Mouse (Mus musculus) spleen, adult 2 months (tissue): ENCODE measurements around the gene Bves. TPM values are rescaled to one million over a fixed set of nuclear protein-coding genes. Genes with fewer than 3 reads are reported as not detected.

Experiments used
- DNase-seq, 2 experiments: peaks; one replicate each; pipeline versions ENCODE4 v3.0.0 to v3.0.0-alpha.2; 2012 to 2021; ENCODE audit warnings: low spot score in 2 of 2, low read depth in 1 of 2
- H3K27ac ChIP-seq: fragments of 200-500 bp; 2 replicates; pipeline ENCODE4 v1.5.1; 2012; ENCODE audit warnings: low read length, inconsistent platforms; ENCODE audit not compliant: insufficient read depth
- H3K27me3 ChIP-seq: fragments of 200-500 bp; 2 replicates; pipeline ENCODE4 v1.6.1; 2012; ENCODE audit warnings: mild to moderate bottlenecking, moderate library complexity, low read length, inconsistent platforms; ENCODE audit not compliant: control insufficient read depth, insufficient read depth
- H3K36me3 ChIP-seq: fragments of 200-500 bp; 2 replicates; pipeline ENCODE4 v1.6.1; 2012; ENCODE audit warnings: mild to moderate bottlenecking, low read length, inconsistent platforms; ENCODE audit not compliant: control insufficient read depth, insufficient read depth
- H3K4me1 ChIP-seq: fragments of 200-500 bp; 2 replicates; pipeline ENCODE4 v1.6.1; 2011; ENCODE audit warnings: inconsistent platforms; ENCODE audit not compliant: control insufficient read depth, insufficient read depth, insufficient read length
- H3K4me3 ChIP-seq: fragments of 200-500 bp; 2 replicates; pipeline ENCODE4 v1.5.1; 2011; ENCODE audit warnings: mild to moderate bottlenecking, inconsistent platforms; ENCODE audit not compliant: insufficient read depth, insufficient read length; ENCODE audit errors: extremely low read depth
- CTCF ChIP-seq: fragments of 200-500 bp; IDR thresholded peaks from 2 replicates; pipeline ENCODE4 v1.5.1; 2011; ENCODE audit warnings: mild to moderate bottlenecking, inconsistent platforms; ENCODE audit not compliant: insufficient read depth, insufficient read length, insufficient replicate concordance; ENCODE audit errors: extremely low read depth
- POLR2A ChIP-seq: fragments of 200-500 bp; IDR thresholded peaks from 2 replicates; pipeline ENCODE4 v1.6.1; 2011; ENCODE audit warnings: low read depth, low read length, inconsistent platforms
- WGBS: fragments of 180-500 bp; shearing (Covaris S2); methylation state at CpG from one replicate; pipeline ENCODE4 v1.1.7; 2018; 5-methylcytosine and 5-hydroxymethylcytosine counted together
- polyA plus RNA-seq: library from polyadenylated mRNA; depleted of rRNA; stranded (reverse); fragments of >200 nt; gene quantifications from 2 replicates; pipeline ENCODE4 v1.2.3, GENCODE M21; 2012

The Bves gene
- polyA plus RNA-seq, 1 experiment, result 0.53 TPM

GRCm38 (mm10) chr10:45372994-45373692 is 37.6 kb downstream of the Bves start:
- no peak overlapping the region for H3K4me3 ChIP-seq
- 47% methylated on average over 4 of the region's 4 CpGs for WGBS
- TF ChIP-seq POLR2A (no peak), CTCF (peak; percentile 64; the same call in 1 of the 2 replicates)
- peak; percentile 15 to 38 for DNase-seq
- H3K36me3 ChIP-seq, result no peaks in the 10 kb centered on the region
- no peak overlapping the region for H3K27ac ChIP-seq
- no peaks in the 10 kb centered on the region for H3K4me1 ChIP-seq
- H3K27me3 ChIP-seq, result no peaks in the 10 kb centered on the region

- Histone ChIP-seq H3K27ac (no peak overlapping the region), H3K36me3 (no peaks in the 10 kb centered on the region), H3K4me1 (no peaks in the 10 kb centered on the region), H3K27me3 (no peaks in the 10 kb centered on the region), H3K4me3 (no peak overlapping the region)
- 86% methylated on average over 3 of the region's 3 CpGs for WGBS
- no peak for DNase-seq
- TF ChIP-seq POLR2A, result no peak
- no peak for TF ChIP-seq CTCF
Measured at GRCm38 (mm10) chr10:45378269-45378668, 42.7 kb downstream of the Bves start.

GRCm38 (mm10) chr10:45381937-45382636 is 46.5 kb downstream of the Bves start:
- no peak for DNase-seq
- H3K27ac ChIP-seq, result no peak overlapping the region
- H3K4me1 ChIP-seq, result no peaks in the 10 kb centered on the region
- H3K27me3 ChIP-seq, result no peaks in the 10 kb centered on the region
- no peak overlapping the region for H3K4me3 ChIP-seq
- TF ChIP-seq CTCF (no peak), POLR2A (no peak)
- no peaks in the 10 kb centered on the region for H3K36me3 ChIP-seq

GRCm38 (mm10) chr10:45382637-45382958 is 47.0 kb downstream of the Bves start:
- H3K4me3 ChIP-seq, result no peak overlapping the region
- TF ChIP-seq CTCF, result no peak
- no peak for TF ChIP-seq POLR2A
- H3K36me3 ChIP-seq, result no peaks in the 10 kb centered on the region
- no peaks in the 10 kb centered on the region for H3K4me1 ChIP-seq
- H3K27me3 ChIP-seq, result no peaks in the 10 kb centered on the region
- H3K27ac ChIP-seq, result no peak overlapping the region
- DNase-seq, result no peak
- WGBS, result 82% methylated on average over 3 of the region's 3 CpGs

- H3K36me3 ChIP-seq, result no peaks in the 10 kb centered on the region
Measured at GRCm38 (mm10) chr10:45398211-45398610, 62.6 kb downstream of the Bves start.

GRCm38 (mm10) chr10:45399702-45400243 is 64.2 kb downstream of the Bves start:
- Histone ChIP-seq H3K27ac (no peak overlapping the region), H3K4me3 (no peak overlapping the region), H3K4me1 (no peaks in the 10 kb centered on the region), H3K27me3 (no peaks in the 10 kb centered on the region), H3K36me3 (no peaks in the 10 kb centered on the region)
- 88% methylated on average over 7 of the region's 7 CpGs for WGBS
- TF ChIP-seq CTCF, result no peak
- no peak for TF ChIP-seq POLR2A
- no peak for DNase-seq

More at GRCm38 (mm10) chr10:45398211-45398610, 62.6 kb downstream of the Bves start:
- no peak overlapping the region for H3K27ac ChIP-seq
- H3K4me1 ChIP-seq, result no peaks in the 10 kb centered on the region
- WGBS, result 83% methylated on average over 1 of the region's 1 CpGs
- no peaks in the 10 kb centered on the region for H3K27me3 ChIP-seq
- H3K4me3 ChIP-seq, result no peak overlapping the region
- DNase-seq, result no peak
- TF ChIP-seq CTCF (no peak), POLR2A (no peak)
